Mouse (Mus musculus): ENCODE data around the gene Tmsb4x.

DNA sequence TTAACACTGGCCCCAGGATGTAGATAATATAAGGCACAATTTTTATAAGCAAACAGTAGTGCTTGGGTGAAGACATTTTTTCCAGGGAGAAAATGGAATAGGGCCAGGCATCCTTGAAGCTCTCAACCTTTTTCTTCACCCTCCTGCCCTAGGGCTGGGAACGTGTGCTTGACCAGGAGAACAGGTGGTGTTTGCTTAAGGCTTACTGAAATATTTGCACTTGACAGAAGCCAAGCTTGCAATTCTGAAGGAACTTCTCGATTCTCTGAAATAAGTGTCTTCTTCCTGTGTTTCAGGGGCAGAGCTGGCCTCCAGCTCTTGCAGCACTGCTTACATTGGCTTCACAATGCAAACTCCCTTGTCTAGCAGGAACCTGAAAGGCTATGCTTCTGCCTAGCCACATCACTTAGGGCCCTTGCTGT, 13.9 kb downstream of the Tmsb4x start:
- TF ChIP-seq GATA1 (IDR thresholded peaks at IDR 0.05; ENCODE audit: borderline replicate concordance, low read length) (no peak), FLI1 (IDR thresholded peaks at IDR 0.05; ENCODE audit: low read length) (no peak)
